Mouse (Mus musculus): ENCODE results near the gene Myrf.

DNA sequence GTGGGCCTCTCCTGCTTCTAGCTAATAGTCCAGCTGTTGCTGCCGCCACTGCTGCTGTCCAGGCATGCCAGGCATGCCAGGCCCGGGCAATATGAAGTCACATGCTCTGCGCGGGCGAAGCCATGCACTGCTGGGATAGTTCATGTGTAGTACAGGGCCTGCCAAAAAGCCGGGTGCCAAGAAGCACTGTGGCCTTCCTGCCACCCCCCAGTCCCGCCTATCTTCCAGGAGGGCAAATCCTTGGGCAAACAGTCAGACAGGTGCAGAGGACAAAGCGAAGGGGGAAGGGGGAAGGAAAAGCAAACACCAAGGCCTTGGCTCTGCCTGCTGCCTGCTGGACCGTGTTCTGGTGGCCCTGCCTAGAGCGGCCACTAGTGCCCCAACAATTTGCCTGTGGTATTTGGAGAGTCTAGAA, 45.9 kb upstream of the Myrf start:
- TF ChIP-seq POLR2A (IDR thresholded peaks at IDR 0.05; ENCODE audit: extremely low read depth, insufficient read depth, low read length), result no peak
- TF ChIP-seq CTCF (IDR thresholded peaks at IDR 0.05; ENCODE audit: low read depth, low read length), result no peak

All from liver, adult 2 months (tissue).